Mouse (Mus musculus) heart, adult 9 months (tissue): ENCODE measurements around the gene Fn3krp.
A peak's percentile ranks its signal among the peaks of the same experiment; 100 is the strongest.

Experiments used
- DNase-seq, 2 experiments: peaks; one replicate each; pipeline ENCODE4 v3.0.0; 2022; ENCODE audit warnings: low spot score in 2 of 2

Fn3krp gene

GRCm38 (mm10) chr11:121420830-121421552 lies at the start of gene Fn3krp:
Gene Fn3krp (plus strand): TSS chr11:121421401.
- DNase-seq, result peak; percentile 99 to 100

GRCm38 (mm10) chr11:121373305-121373704 lies 47.9 kb upstream of the Fn3krp start:
- no peak for DNase-seq

GRCm38 (mm10) chr11:121378644-121379043 lies 42.6 kb upstream of the Fn3krp start:
- DNase-seq, result no peak

DNA sequence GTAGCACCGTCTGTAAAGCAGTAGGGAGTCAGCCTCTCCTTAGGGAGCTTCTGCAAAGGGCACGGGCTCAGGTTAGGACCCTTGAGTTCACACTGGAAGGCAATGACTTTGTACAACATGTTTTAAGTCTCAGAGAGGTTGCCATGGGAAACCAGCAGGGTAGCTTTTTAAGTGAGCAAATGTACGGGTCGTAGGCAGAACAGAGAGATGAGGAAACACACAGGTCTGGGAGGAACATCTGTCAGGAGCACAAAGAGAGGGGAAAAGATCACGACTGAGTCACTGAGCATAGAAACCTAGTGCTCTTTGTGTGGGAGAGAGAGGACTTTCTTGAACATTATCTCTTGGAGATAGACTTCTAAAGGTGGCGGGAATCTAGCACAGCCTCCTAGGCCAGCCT lies 40.9 kb upstream of the Fn3krp start:
- no peak for DNase-seq

DNA sequence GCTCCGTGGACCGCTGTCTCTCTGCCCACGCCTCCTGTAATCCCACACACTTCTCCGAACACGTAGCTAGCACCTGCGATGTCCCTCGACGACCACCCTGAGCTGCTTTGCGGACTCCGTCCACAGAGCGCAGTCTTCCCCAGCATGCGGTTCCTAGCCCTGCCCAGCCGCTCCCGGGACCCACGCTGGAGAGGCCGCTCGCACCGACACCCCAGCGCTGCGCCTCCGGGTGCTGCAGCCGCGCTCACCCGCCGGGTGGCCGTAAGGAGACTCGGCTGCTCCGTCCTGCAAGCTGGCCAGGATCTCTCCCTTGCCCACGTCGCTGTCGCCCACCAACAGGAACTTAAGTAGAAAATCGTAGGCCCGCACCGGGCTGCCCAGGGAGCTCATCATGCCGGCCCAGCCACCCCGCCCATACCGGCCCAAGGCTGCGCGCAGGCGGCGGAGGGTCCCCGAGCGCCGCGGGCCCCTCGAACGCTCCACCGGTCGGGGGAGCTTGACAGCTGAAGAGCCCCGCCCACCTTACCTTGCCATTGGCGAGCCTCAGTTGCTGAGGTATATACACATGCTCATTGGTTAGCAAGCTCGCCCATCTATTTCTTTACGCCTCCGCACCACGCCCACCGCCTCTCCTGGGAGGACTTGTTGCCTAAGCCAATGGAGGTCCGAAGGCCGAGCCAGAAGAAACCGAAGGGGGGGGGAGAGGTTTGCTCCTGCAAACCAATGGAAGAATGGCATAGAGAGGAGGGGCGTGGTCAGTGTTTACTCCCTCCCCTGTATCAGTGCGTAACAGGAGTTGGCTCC lies 33.2 kb upstream of the Fn3krp start, which contains the start of gene Rab40b:
TSS of gene Rab40b (minus strand) at position 502 of the 804 bp plus-strand sequence.
- peak; percentile 91 for DNase-seq

- DNase-seq, result no peak
These were observed 32.7 kb upstream of the Fn3krp start for GRCm38 (mm10) chr11:121388554-121388945.

GRCm38 (mm10) chr11:121390793-121391192 lies 30.4 kb upstream of the Fn3krp start:
- no peak for DNase-seq

DNA sequence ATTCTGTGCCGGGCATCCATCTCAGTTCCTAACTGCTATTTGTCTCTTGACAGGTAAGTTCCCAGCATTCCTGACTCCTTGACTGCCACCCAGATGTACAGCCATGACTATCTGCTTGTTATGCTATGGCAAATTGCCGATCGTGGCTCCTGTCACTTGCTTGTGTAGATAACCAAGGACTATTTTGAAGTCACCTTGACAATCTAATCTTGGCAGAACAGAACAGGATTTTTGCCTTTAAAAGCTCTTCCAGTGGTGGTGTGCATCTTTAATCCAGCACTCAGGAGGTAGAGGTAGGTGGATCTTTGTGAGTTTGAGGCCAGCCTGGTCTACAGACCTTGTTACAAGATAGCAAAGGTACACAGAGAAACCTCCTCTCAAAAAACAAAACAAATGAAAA lies 28.8 kb upstream of the Fn3krp start:
- no peak for DNase-seq

DNA sequence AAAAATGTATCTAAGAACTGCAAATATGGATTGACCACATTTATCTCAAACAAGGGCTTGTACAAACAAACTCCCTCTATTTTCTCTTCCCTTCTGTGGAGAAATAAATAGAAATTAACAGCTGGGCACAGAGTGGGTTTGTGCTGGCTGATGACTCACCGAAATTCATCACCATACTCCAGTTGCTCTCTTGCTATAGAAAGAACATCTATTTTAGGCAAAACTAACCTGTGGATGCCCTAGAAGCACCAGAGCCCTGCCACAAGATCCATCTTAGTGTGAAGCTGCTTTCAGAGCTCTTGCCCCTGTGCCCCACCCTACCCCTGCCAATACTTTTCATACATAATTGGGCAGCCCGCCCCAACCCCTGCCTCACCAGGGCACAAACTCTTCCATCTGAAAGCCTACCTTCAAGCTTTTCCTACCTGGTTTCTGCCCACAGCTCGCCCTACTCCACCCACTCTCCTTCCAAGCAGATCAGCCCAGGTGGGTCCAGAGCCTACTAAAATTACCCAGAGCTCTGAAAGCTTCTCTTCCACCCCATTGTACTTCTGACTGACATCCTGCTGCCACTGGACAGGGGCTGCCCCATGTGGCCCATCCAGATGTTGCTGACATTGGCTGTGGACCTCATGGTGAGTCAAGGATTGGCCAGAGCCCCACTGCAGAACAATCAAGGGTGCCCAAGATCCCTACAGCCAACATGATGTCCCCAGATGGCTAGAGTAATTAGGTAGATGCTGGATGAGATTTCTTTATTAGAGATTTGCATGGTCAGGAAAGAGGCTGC lies 13.6 kb upstream of the Fn3krp start:
- no peak for DNase-seq

- DNase-seq, result no peak
These were observed 6.4 kb upstream of the Fn3krp start for GRCm38 (mm10) chr11:121414762-121415161.

DNA sequence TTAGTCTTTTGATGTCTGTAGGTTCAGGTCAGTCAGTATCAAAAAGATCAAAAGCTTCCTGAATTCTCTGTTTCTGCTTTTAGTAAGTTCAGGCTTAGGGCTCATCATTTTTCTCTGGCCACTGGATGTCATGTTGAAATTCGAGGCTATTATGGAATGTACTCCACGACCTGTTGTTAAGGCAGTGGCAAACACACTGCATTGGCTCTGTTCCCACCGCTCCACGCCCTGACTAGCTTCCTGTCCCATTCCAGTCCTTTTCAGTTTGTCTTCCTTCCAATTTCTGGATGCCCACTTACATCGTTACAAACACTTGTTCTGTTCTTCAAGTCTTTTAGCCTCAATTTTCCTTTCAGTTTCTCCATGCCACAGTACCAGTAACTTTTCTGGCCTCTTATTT lies 5.8 kb upstream of the Fn3krp start:
- DNase-seq, result no peak

GRCm38 (mm10) chr11:121417971-121418370 lies 3.2 kb upstream of the Fn3krp start:
- DNase-seq, result no peak

DNA sequence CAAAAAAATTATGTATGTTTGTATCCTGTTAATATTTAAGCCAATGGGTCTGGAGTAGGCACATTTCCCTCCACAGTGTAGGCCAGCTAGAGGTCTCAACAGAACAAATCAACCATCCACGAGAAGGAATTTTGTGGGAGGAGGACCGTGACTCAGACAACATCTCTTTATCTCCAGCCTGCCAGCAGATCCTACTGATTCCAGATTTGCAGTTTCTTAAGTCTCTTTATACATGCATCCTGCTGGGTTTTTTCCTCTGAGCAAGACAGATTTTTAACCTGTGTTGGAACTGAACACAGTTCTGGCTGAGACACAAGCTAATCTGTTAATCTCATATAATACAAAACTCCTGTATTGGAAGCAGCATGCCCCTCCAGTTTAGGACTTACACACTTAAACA lies 2.3 kb upstream of the Fn3krp start:
- no peak for DNase-seq

- no peak for DNase-seq
These were observed 822 bp upstream of the Fn3krp start for GRCm38 (mm10) chr11:121420379-121420778.

DNA sequence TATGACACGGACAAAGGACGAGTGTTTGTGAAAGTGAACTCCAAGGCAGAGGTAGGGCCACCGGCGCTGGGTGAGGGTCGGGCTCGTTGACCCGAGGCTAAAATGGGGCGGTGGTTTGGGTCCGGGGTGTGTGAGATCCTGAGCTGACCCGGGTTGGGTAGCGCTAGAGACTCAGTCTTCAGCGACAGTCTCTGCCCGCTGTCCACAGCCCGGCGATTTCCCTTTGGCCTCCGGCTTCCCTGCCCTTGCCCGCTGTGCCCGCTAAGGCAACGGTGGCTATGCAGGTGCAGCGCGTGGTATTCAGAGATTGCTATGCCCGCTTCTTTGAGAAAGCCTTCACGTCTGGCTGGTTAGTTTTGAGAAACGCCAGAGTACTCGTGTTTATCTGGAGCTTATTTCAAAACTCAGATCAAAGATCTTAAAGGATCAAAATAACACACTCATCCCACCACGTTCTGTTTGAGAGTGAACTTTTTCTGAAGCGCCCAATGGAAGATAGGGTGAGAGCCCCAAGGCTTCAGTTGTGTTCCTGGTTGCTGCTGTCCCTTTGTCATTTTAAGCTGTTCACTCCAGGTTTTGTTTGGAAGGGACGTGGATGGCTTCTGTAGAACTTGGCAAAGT lies 462 bp downstream of the Fn3krp start:
- no peak for DNase-seq

- no peak for DNase-seq
These were observed 12.2 kb downstream of the Fn3krp start for GRCm38 (mm10) chr11:121433397-121433796.

DNA sequence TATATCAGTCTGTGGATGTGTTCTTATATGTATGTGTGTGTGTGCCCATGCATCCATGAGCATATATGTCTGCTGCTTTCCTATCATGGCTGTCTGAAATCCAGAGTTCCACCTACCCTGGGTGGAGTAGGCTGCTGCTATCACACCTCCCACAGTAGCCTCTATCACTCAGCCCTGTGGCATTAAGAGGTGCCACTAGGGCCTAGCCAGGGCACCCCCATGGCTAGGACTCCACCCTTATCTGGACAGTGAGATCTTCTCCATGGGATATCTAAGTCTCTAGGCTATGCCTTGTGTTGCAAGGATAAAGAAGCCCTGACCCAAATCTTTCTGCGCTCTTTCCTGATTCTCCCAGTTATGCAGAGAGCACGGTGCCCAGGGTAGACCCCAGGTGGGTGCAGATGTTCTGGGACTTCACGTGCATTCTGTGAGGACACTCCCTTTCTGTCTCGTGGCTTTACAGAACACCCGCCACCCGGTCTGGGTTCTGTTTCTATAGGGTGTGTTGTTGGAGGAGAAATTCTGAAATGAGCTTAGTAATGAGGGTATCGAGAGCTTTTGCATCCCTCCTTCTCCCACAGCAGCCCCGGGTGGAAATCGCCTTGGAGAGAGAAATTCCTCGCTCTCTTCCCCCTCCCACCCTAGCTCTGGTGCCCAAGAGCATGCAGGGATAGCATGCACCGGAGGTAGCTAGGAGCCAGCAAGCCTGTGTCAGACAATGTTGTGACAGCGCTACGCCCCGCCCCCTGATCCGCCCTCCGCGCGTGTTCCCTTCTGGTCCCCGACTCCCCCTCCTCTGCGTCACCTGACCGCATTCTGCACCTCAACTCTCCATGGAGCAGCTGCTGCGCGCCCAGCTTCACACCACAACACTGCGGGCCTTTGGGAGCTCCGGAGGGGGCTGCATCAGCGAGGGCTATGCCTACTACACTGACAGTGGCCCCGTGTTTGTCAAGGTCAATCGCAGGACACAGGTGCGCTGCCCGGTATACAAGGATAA lies 13.3 kb downstream of the Fn3krp start, which contains the start of gene Fn3k:
TSS of gene Fn3k (plus strand) at position 758 of the 1,000 bp plus-strand sequence.
- DNase-seq, result peak; percentile 84 to 88

- no peak for DNase-seq
These were observed 16.0 kb downstream of the Fn3krp start for GRCm38 (mm10) chr11:121437236-121437635.

- no peak for DNase-seq
These were observed 18.6 kb downstream of the Fn3krp start for GRCm38 (mm10) chr11:121439686-121440292.

- DNase-seq, result no peak
These were observed 20.5 kb downstream of the Fn3krp start for GRCm38 (mm10) chr11:121441653-121442052.
